Mouse (Mus musculus): ENCODE data around the gene Cadm4. TPM values are rescaled to one million over a fixed set of nuclear protein-coding genes. Genes with fewer than 3 reads are reported as not detected.
"Not testable (repeated sequence)": the region's sequence is repeated elsewhere in the genome, so short reads cannot be mapped to it uniquely, and the experiment has no call there.

The Cadm4 gene
- polyA plus RNA-seq, 1 experiment from 2014 or later, result 28.3 TPM

DNA sequence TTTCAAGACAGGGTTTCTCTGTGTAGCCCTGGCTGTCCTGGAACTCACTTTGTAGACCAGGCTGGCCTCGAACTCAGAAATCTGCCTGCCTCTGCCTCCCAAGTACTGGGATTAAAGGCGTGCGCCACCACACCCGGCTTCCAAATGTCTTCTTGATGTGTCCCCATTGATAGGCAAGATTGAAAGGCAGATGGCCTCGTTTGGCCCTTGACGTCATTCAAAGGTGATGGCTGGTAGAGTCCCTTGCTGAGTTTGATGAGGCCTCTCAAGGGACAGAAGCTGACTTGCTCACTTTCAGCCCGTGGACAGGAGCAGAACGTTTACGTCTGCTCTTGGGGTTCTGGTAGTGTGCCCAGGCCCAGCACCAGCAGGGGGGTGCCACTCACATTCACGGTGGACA lies 38.2 kb downstream of the Cadm4 start:
- H3K9me3 ChIP-seq (ENCODE audit: control insufficient read depth, low read length); H3K27me3 ChIP-seq (ENCODE audit: control insufficient read depth, insufficient read depth, low read length); H3K4me2 ChIP-seq (replicated peaks); H3K27ac ChIP-seq; H3K9ac ChIP-seq; ATAC-seq (ENCODE audit: low FRiP score); H3K4me3 ChIP-seq (replicated peaks; ENCODE audit: low read length); H3K4me1 ChIP-seq (replicated peaks; ENCODE audit: control insufficient read depth, insufficient read depth, low read length); DNase-seq (ENCODE audit: low spot score): not testable (repeated sequence)
- 77% methylated on average over 9 of the region's 10 CpGs for WGBS
- peaks cover 26% of the 10 kb centered on the region for H3K36me3 ChIP-seq (replicated peaks; ENCODE audit: control insufficient read depth, insufficient read depth)

DNA sequence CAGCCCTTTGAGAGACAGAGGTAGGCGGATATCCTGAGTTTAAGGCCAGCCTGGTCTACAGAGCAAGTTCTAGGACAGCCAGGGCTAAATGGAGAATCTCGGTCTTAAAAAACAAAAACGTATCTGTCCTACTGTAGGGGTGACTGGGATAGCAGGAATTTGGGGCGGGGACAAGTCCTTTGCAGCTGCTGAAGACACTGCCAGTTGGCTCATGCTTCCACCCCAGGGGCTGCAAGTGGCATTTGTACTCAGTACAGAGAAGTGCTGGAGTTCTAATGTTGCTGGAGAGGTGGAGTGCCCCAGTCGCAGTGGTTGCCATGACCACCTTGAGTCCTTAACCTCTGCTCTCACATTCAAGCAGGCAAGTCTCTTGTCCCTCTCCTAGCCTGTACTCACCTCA lies 41.0 kb downstream of the Cadm4 start:
- no peaks in the 10 kb centered on the region for H3K27me3 ChIP-seq (ENCODE audit: control insufficient read depth, insufficient read depth, low read length)
- WGBS, result 59% methylated on average over 5 of the region's 5 CpGs
- ATAC-seq (ENCODE audit: low FRiP score), result no peak

DNA sequence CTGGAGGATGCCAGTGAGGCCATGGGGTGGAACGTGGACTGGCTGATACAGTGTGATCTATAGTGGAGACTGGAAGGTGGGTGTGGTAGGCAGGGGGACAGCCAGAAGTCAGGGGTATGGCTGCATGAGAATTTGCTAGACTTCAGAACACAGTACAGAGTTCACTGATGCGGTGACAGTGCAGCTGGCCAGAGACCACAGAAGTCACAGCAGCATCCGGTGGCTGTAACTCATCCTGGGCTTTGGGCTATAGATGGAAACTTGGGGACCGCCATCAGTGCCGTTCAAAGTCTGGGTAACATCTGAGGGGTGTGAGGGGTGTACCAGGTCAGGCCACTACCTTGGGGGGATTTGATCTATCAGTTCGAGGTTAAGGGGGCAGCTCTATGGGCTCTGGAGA lies 41.9 kb downstream of the Cadm4 start:
- no peak overlapping the region for H3K9ac ChIP-seq
- no peaks in the 10 kb centered on the region for H3K4me1 ChIP-seq (replicated peaks; ENCODE audit: control insufficient read depth, insufficient read depth, low read length)
- no peak for ATAC-seq (ENCODE audit: low FRiP score)
- H3K27me3 ChIP-seq (ENCODE audit: control insufficient read depth, insufficient read depth, low read length), result no peaks in the 10 kb centered on the region
- H3K9me3 ChIP-seq (ENCODE audit: control insufficient read depth, low read length), result no peaks in the 10 kb centered on the region
- DNase-seq (ENCODE audit: low spot score), result no peak
- WGBS, result 82% methylated on average over 6 of the region's 6 CpGs
- H3K27ac ChIP-seq, result no peak overlapping the region
- H3K36me3 ChIP-seq (replicated peaks; ENCODE audit: control insufficient read depth, insufficient read depth), result 0 out of 2 replicates have a peak, but pooled peaks cover under 1% of the 10 kb centered on the region
- no peak overlapping the region for H3K4me2 ChIP-seq (replicated peaks)
- no peak overlapping the region for H3K4me3 ChIP-seq (replicated peaks; ENCODE audit: low read length)

More for the DNA sequence above, 41.0 kb downstream of the Cadm4 start:
- no peak overlapping the region for H3K4me2 ChIP-seq (replicated peaks)
- H3K9me3 ChIP-seq (ENCODE audit: control insufficient read depth, low read length), result no peaks in the 10 kb centered on the region
- H3K36me3 ChIP-seq (replicated peaks; ENCODE audit: control insufficient read depth, insufficient read depth), result peaks cover 9% of the 10 kb centered on the region; the same call in 1 of the 2 replicates
- no peaks in the 10 kb centered on the region for H3K4me1 ChIP-seq (replicated peaks; ENCODE audit: control insufficient read depth, insufficient read depth, low read length)
- DNase-seq (ENCODE audit: low spot score), result no peak
- H3K4me3 ChIP-seq (replicated peaks; ENCODE audit: low read length), result no peak overlapping the region
- H3K9ac ChIP-seq, result no peak overlapping the region
- H3K27ac ChIP-seq, result no peak overlapping the region

DNA sequence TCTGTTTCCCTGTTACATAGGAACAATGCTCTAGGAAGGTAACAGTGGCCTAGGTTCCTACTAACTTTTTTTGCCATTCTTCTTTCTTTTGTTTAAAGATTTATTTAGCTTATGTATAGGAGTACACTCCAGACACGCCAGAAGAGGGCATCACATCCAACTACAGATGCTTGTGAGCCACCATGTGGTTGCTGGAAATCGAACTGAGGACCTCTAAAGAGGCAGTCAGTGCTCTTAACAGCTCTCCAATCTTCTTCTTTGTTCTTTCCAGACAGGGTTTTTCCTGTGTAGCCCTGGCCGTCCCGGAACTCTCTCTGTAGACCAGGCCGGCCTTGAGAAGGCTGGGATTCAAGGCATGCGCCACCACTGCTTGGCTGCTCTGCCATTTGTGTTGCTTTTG lies 43.2 kb downstream of the Cadm4 start:
- no peak overlapping the region for H3K9ac ChIP-seq
- H3K9me3 ChIP-seq (ENCODE audit: control insufficient read depth, low read length), result no peaks in the 10 kb centered on the region
- no peak overlapping the region for H3K4me3 ChIP-seq (replicated peaks; ENCODE audit: low read length)
- no peak overlapping the region for H3K27ac ChIP-seq
- H3K36me3 ChIP-seq (replicated peaks; ENCODE audit: control insufficient read depth, insufficient read depth), result no peaks in the 10 kb centered on the region
- H3K4me2 ChIP-seq (replicated peaks), result no peak overlapping the region
- WGBS, result 90% methylated on average over 6 of the region's 6 CpGs
- no peak for DNase-seq (ENCODE audit: low spot score)
- H3K4me1 ChIP-seq (replicated peaks; ENCODE audit: control insufficient read depth, insufficient read depth, low read length), result peaks cover 6% of the 10 kb centered on the region
- ATAC-seq (ENCODE audit: low FRiP score), result no peak
- H3K27me3 ChIP-seq (ENCODE audit: control insufficient read depth, insufficient read depth, low read length), result no peaks in the 10 kb centered on the region

DNA sequence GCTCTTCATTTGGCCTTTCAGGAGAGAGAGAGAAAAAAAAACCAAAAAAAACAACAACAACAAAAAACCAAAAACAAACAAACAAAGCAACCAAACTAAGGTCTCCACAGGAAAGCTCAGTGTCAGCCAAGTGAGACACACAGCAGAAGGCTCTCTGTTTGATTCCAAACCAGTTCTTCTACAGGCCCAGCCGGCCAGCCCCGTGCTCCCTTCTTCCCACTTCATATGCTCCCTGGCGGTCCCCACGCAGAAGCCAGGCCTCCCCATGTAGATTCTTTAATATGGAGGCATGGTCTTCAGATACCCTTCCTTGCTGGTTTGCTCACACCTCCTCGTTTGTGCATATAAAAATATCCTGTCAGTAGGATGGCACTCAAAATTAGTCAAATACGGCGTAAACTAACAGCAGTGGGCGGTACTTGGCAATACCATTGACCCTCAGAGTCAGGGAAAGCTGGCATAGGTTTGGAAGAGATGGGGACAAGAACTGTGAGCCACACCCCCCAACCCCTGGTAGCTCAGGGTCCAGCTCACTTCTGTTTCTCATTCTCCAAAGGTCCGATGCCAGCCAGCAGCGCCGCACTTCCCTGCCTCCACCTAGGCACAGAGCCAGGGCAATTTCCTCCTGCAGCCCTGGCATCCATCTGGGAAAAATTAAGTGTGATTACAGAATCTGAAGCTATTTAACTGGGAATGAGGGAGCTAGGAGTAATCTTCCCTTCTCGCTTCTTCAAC lies 44.0 kb downstream of the Cadm4 start:
- no peak overlapping the region for H3K4me3 ChIP-seq (replicated peaks; ENCODE audit: low read length)
- no peak overlapping the region for H3K27ac ChIP-seq
- 90% methylated on average over 12 of the region's 12 CpGs for WGBS
- no peak overlapping the region for H3K9ac ChIP-seq
- H3K27me3 ChIP-seq (ENCODE audit: control insufficient read depth, insufficient read depth, low read length), result no peaks in the 10 kb centered on the region
- no peaks in the 10 kb centered on the region for H3K9me3 ChIP-seq (ENCODE audit: control insufficient read depth, low read length)
- peaks cover 6% of the 10 kb centered on the region for H3K4me1 ChIP-seq (replicated peaks; ENCODE audit: control insufficient read depth, insufficient read depth, low read length)
- DNase-seq (ENCODE audit: low spot score) (no peak), ATAC-seq (ENCODE audit: low FRiP score) (no peak)
- H3K36me3 ChIP-seq (replicated peaks; ENCODE audit: control insufficient read depth, insufficient read depth), result no peaks in the 10 kb centered on the region
- H3K4me2 ChIP-seq (replicated peaks), result no peak overlapping the region

DNA sequence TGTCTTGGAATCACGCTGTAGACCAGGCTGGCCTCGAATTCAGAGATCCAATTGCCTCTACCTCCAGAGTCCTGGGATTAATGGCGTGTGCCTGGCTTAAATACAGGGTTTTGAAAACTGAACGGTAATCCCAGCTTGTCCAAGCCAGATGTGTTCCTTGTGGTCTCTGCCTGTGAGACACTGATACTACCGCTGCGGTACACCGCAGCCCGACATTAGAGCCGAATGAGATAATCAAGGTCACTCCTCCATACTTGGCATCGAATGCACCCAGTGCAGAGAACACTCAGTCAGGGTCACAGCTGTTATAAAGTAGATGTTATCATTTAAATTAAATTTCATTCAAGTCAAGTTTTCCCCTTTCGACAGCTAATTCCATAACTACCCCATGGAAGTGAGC lies 47.0 kb downstream of the Cadm4 start:
- DNase-seq (ENCODE audit: low spot score) (no peak), ATAC-seq (ENCODE audit: low FRiP score) (no peak)
- Histone ChIP-seq H3K4me1 (replicated peaks; ENCODE audit: control insufficient read depth, insufficient read depth, low read length) (peaks cover 24% of the 10 kb centered on the region), H3K4me2 (replicated peaks) (no peak overlapping the region), H3K9ac (no peak overlapping the region), H3K9me3 (ENCODE audit: control insufficient read depth, low read length) (no peaks in the 10 kb centered on the region), H3K4me3 (replicated peaks; ENCODE audit: low read length) (no peak overlapping the region), H3K36me3 (replicated peaks; ENCODE audit: control insufficient read depth, insufficient read depth) (peaks cover 18% of the 10 kb centered on the region), H3K27ac (no peak overlapping the region), H3K27me3 (ENCODE audit: control insufficient read depth, insufficient read depth, low read length) (no peaks in the 10 kb centered on the region; the same call in 1 of the 2 replicates)
- 93% methylated on average over 11 of the region's 11 CpGs for WGBS

DNA sequence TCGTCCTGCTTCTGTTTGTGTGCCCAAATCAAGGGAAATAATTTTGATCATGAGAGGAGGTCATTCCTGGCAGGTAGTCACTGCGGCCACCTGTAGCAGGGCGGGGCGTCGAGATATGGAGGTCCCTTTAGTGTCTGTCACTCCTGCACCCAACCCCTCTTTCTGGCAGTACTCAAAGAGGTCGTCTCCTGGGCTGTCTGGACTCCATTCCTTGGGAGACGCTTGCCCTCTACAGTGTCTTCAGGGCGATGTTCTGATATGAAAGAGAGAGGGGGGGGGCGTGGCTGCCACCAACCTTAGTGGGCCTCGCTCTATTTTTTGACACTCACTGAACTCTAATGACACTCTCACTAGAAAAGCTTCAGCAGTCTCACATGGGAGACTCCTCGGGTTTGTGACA lies 47.8 kb downstream of the Cadm4 start:
- Histone ChIP-seq H3K9me3 (ENCODE audit: control insufficient read depth, low read length) (no peaks in the 10 kb centered on the region), H3K36me3 (replicated peaks; ENCODE audit: control insufficient read depth, insufficient read depth) (peaks cover 25% of the 10 kb centered on the region), H3K9ac (peak overlapping the region; percentile 75), H3K27me3 (ENCODE audit: control insufficient read depth, insufficient read depth, low read length) (no peaks in the 10 kb centered on the region; the same call in 1 of the 2 replicates), H3K27ac (peak overlapping the region; percentile 87), H3K4me2 (replicated peaks) (peak overlapping the region; percentile 97), H3K4me1 (replicated peaks; ENCODE audit: control insufficient read depth, insufficient read depth, low read length) (peaks cover 28% of the 10 kb centered on the region), H3K4me3 (replicated peaks; ENCODE audit: low read length) (peak overlapping the region; percentile 74)
- no peak for DNase-seq (ENCODE audit: low spot score)
- WGBS, result 66% methylated on average over 11 of the region's 11 CpGs
- no peak for ATAC-seq (ENCODE audit: low FRiP score)

DNA sequence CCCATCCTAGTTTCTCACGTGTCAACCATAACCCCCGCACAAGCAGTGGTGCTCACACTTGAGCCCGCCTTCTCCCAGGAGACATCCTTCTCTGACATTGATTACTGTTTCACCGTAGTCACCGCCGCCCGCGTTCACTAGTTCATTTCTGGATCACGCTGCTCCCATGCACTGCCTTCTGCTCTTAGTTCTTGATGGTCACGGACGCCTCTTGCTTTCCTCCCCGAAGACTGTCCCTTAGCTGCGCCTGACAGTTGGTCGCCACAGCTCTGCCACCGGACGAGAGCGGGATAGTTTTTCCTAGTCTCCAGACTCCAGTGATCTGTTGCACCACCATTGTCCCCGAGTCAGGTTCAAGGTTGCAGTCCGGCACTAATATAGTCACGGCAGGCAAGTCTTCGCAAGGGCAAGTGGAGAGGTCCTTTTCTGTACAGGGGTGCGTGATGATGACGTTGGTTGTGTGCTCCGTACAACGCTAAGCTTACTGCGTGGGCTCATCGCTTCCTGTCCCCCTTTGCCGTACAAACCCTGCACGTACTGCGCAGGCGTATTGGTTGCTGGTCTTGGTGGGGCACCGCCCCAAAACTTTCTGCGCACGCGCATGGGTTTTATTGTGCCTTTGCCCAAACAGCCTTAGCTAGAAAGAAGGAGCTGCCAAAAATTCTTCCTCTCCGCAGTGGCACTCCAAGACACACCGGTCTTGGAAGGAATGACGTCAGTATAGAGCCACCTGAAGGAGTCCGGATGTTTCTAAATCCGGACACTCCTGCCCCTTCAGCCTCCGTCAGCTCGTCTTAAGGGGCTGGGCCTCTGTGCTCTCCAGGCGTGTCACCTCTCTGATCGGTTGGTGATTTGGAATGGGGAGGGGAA lies 48.5 kb downstream of the Cadm4 start, which contains the start of gene Irgq:
Irgq (plus strand) TSS at position 628 of the 870 bp plus-strand sequence.
- peak within 1 kb of the TSS; percentile 89 for H3K9ac ChIP-seq
- H3K4me1 ChIP-seq (replicated peaks; ENCODE audit: control insufficient read depth, insufficient read depth, low read length), result peaks cover 28% of the 10 kb centered on the region
- peak; percentile 95 for ATAC-seq (ENCODE audit: low FRiP score)
- H3K27ac ChIP-seq, result peak within 1 kb of the TSS; percentile 87
- peaks cover 32% of the 10 kb centered on the region for H3K36me3 ChIP-seq (replicated peaks; ENCODE audit: control insufficient read depth, insufficient read depth)
- H3K9me3 ChIP-seq (ENCODE audit: control insufficient read depth, low read length), result no peaks in the 10 kb centered on the region
- DNase-seq (ENCODE audit: low spot score), result peak; percentile 100
- WGBS, result under 1% methylated on average over 44 of the region's 44 CpGs
- H3K27me3 ChIP-seq (ENCODE audit: control insufficient read depth, insufficient read depth, low read length), result no peaks in the 10 kb centered on the region; the same call in 1 of the 2 replicates
- H3K4me3 ChIP-seq (replicated peaks; ENCODE audit: low read length), result peak within 1 kb of the TSS; percentile 74
- peak within 1 kb of the TSS; percentile 97 for H3K4me2 ChIP-seq (replicated peaks)

Data from hindbrain, embryonic 14.5 days (tissue).